Mouse (Mus musculus) MEL (cell line): ENCODE results near the gene Mapre1. TPM values are rescaled to one million over a fixed set of nuclear protein-coding genes. Genes with fewer than 3 reads are reported as not detected.

Experiments used
- DNase-seq: peaks from one replicate; pipeline ENCODE4 v3.0.0; 2011; ENCODE audit warnings: low read depth, low spot score
- H3K27ac ChIP-seq: 2 replicates; pipeline ENCODE4 v1.5.1; 2012; ENCODE audit warnings: low read depth, mild to moderate bottlenecking, control low read depth, low read length, moderate library complexity; ENCODE audit not compliant: control insufficient read depth
- H3K27me3 ChIP-seq, 2 experiments: fragments of 150-350 bp in 1 of 2; sonication (generic) in 1 of 2; 2 replicates each; pipeline ENCODE4 v1.6.1; 2012; ENCODE audit warnings: low read length in 2 of 2, mild to moderate bottlenecking in 2 of 2, improper control_type of control experiment in 1 of 2, moderate library complexity in 1 of 2; ENCODE audit not compliant: insufficient read depth in 2 of 2, control insufficient read depth in 1 of 2
- H3K36me3 ChIP-seq, 2 experiments: 2 replicates each; pipeline ENCODE4 v1.6.1; 2012 to 2014; ENCODE audit warnings: low read length in 2 of 2, improper control_type of control experiment in 1 of 2, inconsistent platforms in 1 of 2, mild to moderate bottlenecking in 1 of 2; ENCODE audit not compliant: insufficient read depth in 2 of 2, control insufficient read depth in 1 of 2
- H3K4me1 ChIP-seq, 2 experiments: fragments of 150-350 bp in 1 of 2; sonication (generic) in 1 of 2; 2 replicates each; pipeline ENCODE4 v1.6.1; 2012; ENCODE audit warnings: low read length in 2 of 2, improper control_type of control experiment in 1 of 2, mild to moderate bottlenecking in 1 of 2; ENCODE audit not compliant: insufficient read depth in 2 of 2, control insufficient read depth in 1 of 2
- H3K4me3 ChIP-seq, 2 experiments: fragments of 150-350 bp in 1 of 2; sonication (generic) in 1 of 2; 2 replicates each; pipeline ENCODE4 v1.5.1; 2012; ENCODE audit warnings: low read depth in 2 of 2, low read length in 2 of 2, mild to moderate bottlenecking in 2 of 2, moderate library complexity in 2 of 2, control low read depth in 1 of 2, improper control_type of control experiment in 1 of 2; ENCODE audit not compliant: control insufficient read depth in 1 of 2, insufficient read depth in 1 of 2
- H3K79me2 ChIP-seq: 2 replicates; pipeline ENCODE4 v1.6.1; 2012; ENCODE audit warnings: mild to moderate bottlenecking, low read length, moderate library complexity; ENCODE audit not compliant: control insufficient read depth, poor library complexity, insufficient read depth
- H3K9ac ChIP-seq: 2 replicates; pipeline ENCODE4 v1.6.1; 2012; ENCODE audit warnings: low read depth, mild to moderate bottlenecking, control low read depth, low read length, moderate library complexity; ENCODE audit not compliant: control insufficient read depth, poor library complexity, severe bottlenecking
- H3K9me3 ChIP-seq: fragments of 150-350 bp; sonication (generic); replicated peaks from 2 replicates; pipeline ENCODE4 v1.6.1; 2012; ENCODE audit warnings: mild to moderate bottlenecking, low read length, improper control_type of control experiment, moderate library complexity; ENCODE audit not compliant: insufficient read depth
- BHLHE40 ChIP-seq: IDR thresholded peaks from 2 replicates; pipeline ENCODE4 v1.6.1; 2012; ENCODE audit warnings: low read depth, mild to moderate bottlenecking, inconsistent platforms, low read length, improper control_type of control experiment, borderline replicate concordance
- CTCF ChIP-seq, 3 experiments: IDR thresholded peaks in 2 of 3; conservative IDR thresholded peaks in 1 of 3; 2 replicates each; pipeline ENCODE4 v1.5.1; 2011 to 2012; ENCODE audit warnings: low read length in 3 of 3, low read depth in 2 of 3, mild to moderate bottlenecking in 2 of 3, improper control_type of control experiment in 1 of 3, inconsistent platforms in 1 of 3, mixed read lengths in 1 of 3, moderate library complexity in 1 of 3; ENCODE audit not compliant: control insufficient read depth in 1 of 3, insufficient read depth in 1 of 3, poor library complexity in 1 of 3, severe bottlenecking in 1 of 3
- E2F4 ChIP-seq: IDR thresholded peaks from 2 replicates; pipeline ENCODE4 v1.6.1; 2011; ENCODE audit warnings: low read depth, low read length, improper control_type of control experiment, borderline replicate concordance
- EP300 ChIP-seq, 2 experiments: IDR thresholded peaks; 2 replicates each; pipeline ENCODE4 v1.6.1; 2011; ENCODE audit warnings: improper control_type of control experiment in 2 of 2, low read length in 2 of 2, low read depth in 1 of 2, mild to moderate bottlenecking in 1 of 2
- GABPA ChIP-seq: IDR thresholded peaks from 2 replicates; pipeline ENCODE4 v1.6.1; 2012; ENCODE audit warnings: low read depth, mild to moderate bottlenecking, inconsistent platforms, low read length, improper control_type of control experiment, moderate library complexity
- GATA1 ChIP-seq: IDR thresholded peaks from 2 replicates; pipeline ENCODE4 v1.6.1; 2011; ENCODE audit warnings: low read depth, low read length, improper control_type of control experiment
- MAFK ChIP-seq: IDR thresholded peaks from 2 replicates; pipeline ENCODE4 v1.6.1; 2011; ENCODE audit warnings: low read depth, mild to moderate bottlenecking, low read length, improper control_type of control experiment, borderline replicate concordance
- MAX ChIP-seq: IDR thresholded peaks from 2 replicates; pipeline ENCODE4 v1.6.1; 2011; ENCODE audit warnings: low read length, improper control_type of control experiment
- MAZ ChIP-seq: IDR thresholded peaks from 2 replicates; pipeline ENCODE4 v1.6.1; 2012; ENCODE audit warnings: low read depth, mild to moderate bottlenecking, inconsistent platforms, low read length, improper control_type of control experiment
- MXI1 ChIP-seq: IDR thresholded peaks from 2 replicates; pipeline ENCODE4 v1.6.1; 2011; ENCODE audit warnings: mild to moderate bottlenecking, low read depth, low read length, improper control_type of control experiment
- MYC ChIP-seq: IDR thresholded peaks from 2 replicates; pipeline ENCODE4 v1.6.1; 2011; ENCODE audit warnings: low read depth, mild to moderate bottlenecking, low read length, improper control_type of control experiment, moderate library complexity
- NELFE ChIP-seq: IDR thresholded peaks from 2 replicates; pipeline ENCODE4 v1.6.1; 2011; ENCODE audit warnings: low read depth, low read length, improper control_type of control experiment
- POLR2A ChIP-seq, 2 experiments: IDR thresholded peaks; 2 replicates each; pipeline ENCODE4 v1.6.1; 2011 to 2012; ENCODE audit warnings: low read length in 2 of 2, mild to moderate bottlenecking in 2 of 2, control low read depth in 1 of 2, improper control_type of control experiment in 1 of 2, low read depth in 1 of 2, moderate library complexity in 1 of 2; ENCODE audit not compliant: control insufficient read depth in 1 of 2, insufficient read depth in 1 of 2, poor library complexity in 1 of 2
- RCOR1 ChIP-seq: IDR thresholded peaks from 2 replicates; pipeline ENCODE4 v1.6.1; 2012; ENCODE audit warnings: low read depth, mild to moderate bottlenecking, inconsistent platforms, low read length, improper control_type of control experiment
- SIN3A ChIP-seq: IDR thresholded peaks from 2 replicates; pipeline ENCODE4 v1.6.1; 2012; ENCODE audit warnings: low read length, improper control_type of control experiment, inconsistent platforms
- SMC3 ChIP-seq: IDR thresholded peaks from 2 replicates; pipeline ENCODE4 v1.6.1; 2011; ENCODE audit warnings: low read depth, low read length, improper control_type of control experiment
- TBP ChIP-seq: IDR thresholded peaks from 2 replicates; pipeline ENCODE4 v1.8.0; 2011; ENCODE audit warnings: low read depth, low read length, improper control_type of control experiment
- TCF12 ChIP-seq: IDR thresholded peaks from 2 replicates; pipeline ENCODE4 v1.6.1; 2014; ENCODE audit warnings: low read depth, mild to moderate bottlenecking, inconsistent platforms, low read length, improper control_type of control experiment, moderate library complexity
- ZKSCAN1 ChIP-seq: IDR thresholded peaks from 2 replicates; pipeline ENCODE4 v1.6.1; 2012; ENCODE audit warnings: low read depth, mild to moderate bottlenecking, inconsistent platforms, low read length, improper control_type of control experiment, moderate library complexity
- ZMIZ1 ChIP-seq: IDR thresholded peaks from 2 replicates; pipeline ENCODE4 v1.6.1; 2012; ENCODE audit warnings: low read depth, mild to moderate bottlenecking, inconsistent platforms, low read length, improper control_type of control experiment, moderate library complexity
- ZNF384 ChIP-seq: IDR thresholded peaks from 2 replicates; pipeline ENCODE4 v1.6.1; 2012; ENCODE audit warnings: low read depth, mild to moderate bottlenecking, inconsistent platforms, low read length, improper control_type of control experiment
- polyA plus RNA-seq, 2 experiments: library from polyadenylated mRNA; stranded (reverse) in 1 of 2; unstranded in 1 of 2; fragments of >175 nt in 1 of 2; fragments of >200 nt in 1 of 2; gene quantifications; 2 replicates each; pipeline versions ENCODE4 v1.2.1 to v1.2.4; 2012; ENCODE audit warnings: low replicate concordance in 2 of 2, low read depth in 1 of 2; ENCODE audit not compliant: insufficient read length in 2 of 2, insufficient read depth in 1 of 2, missing spikeins in 1 of 2
- total RNA-seq: library from RNA; depleted of rRNA; stranded (reverse); fragments of 300-350 nt; gene quantifications from 2 replicates; pipeline ENCODE4 v1.2.3, GENCODE M21; 2012

Mapre1 gene
- total and polyA plus RNA-seq, 3 experiments = 57.7 to 94.8 TPM; not detected in 1

GRCm38 (mm10) chr2:153710701-153711330, 30.3 kb upstream of the Mapre1 start (continued):
- TF ChIP-seq RCOR1 (no peak), GABPA (no peak), ZNF384 (no peak), SMC3 (peak; percentile 93), BHLHE40 (no peak), ZMIZ1 (no peak), ZKSCAN1 (no peak), E2F4 (no peak), MAFK (no peak)

GRCm38 (mm10) chr2:153712646-153713091, 28.4 kb upstream of the Mapre1 start:
- DNase-seq = peak; percentile 87
- no peaks in the 10 kb centered on the region for H3K79me2 ChIP-seq
- H3K36me3 ChIP-seq = peaks cover 0 to 14% of the 10 kb centered on the region in 2 experiments; a peak in 2 of 4 replicates
- 0 out of 4 replicates have a peak overlapping the region, but pooled peaks of 1 of the 2 experiments have one; percentile 16 for H3K4me3 ChIP-seq
- H3K27me3 ChIP-seq = no peaks in the 10 kb centered on the region
- peak overlapping the region; percentile 17 for H3K27ac ChIP-seq
- no peak overlapping the region; the same call in 1 of the 2 replicates for H3K9ac ChIP-seq
- peaks cover 16 to 25% of the 10 kb centered on the region in 2 experiments for H3K4me1 ChIP-seq
- H3K9me3 ChIP-seq = no peaks in the 10 kb centered on the region
- TF ChIP-seq TBP = peak; percentile 67
- TF ChIP-seq NELFE = peak; percentile 43; the same call in 1 of the 2 replicates
- TF ChIP-seq EP300 (IDR thresholded peaks at IDR 0.05; ENCODE audit: low read depth in 1 of 2, low read length in 2 of 2) = peak; percentile 37 to 62; a peak in 2 of 4 replicates
- peak; percentile 60 for TF ChIP-seq MAX
- peak; percentile 76 for TF ChIP-seq GATA1
- 0 out of 2 replicates have a peak, but pooled peaks have one; percentile 59 for TF ChIP-seq MAZ
- no peak for TF ChIP-seq BHLHE40
- TF ChIP-seq MXI1 = peak; percentile 40; the same call in 1 of the 2 replicates
- no peak for TF ChIP-seq MYC
- TF ChIP-seq SIN3A = peak; percentile 62
- no peak for TF ChIP-seq MAFK
- TF ChIP-seq CTCF (IDR thresholded peaks at IDR 0.05 in 2 of 3, conservative IDR thresholded peaks at IDR 0.05 in 1 of 3; ENCODE audit: control insufficient read depth in 1 of 3, insufficient read depth in 1 of 3, low read depth in 2 of 3, low read length in 3 of 3, poor library complexity in 1 of 3, severe bottlenecking in 1 of 3) = no peak
- TF ChIP-seq POLR2A (IDR thresholded peaks at IDR 0.05; ENCODE audit: control insufficient read depth in 1 of 2, insufficient read depth in 1 of 2, low read depth in 1 of 2, low read length in 2 of 2, poor library complexity in 1 of 2) = peak in 1 of 2 experiments; percentile 49; a peak in 1 of 4 replicates
- TF ChIP-seq TCF12 = 0 out of 2 replicates have a peak, but pooled peaks have one; percentile 33
